Mouse (Mus musculus): Measurements from ENCODE around the gene Gm10775. TPM values are rescaled to one million over a fixed set of nuclear protein-coding genes. Genes with fewer than 3 reads are reported as not detected.

Gene Gm10775
- total RNA-seq, 2 experiments from 2014 or later = not detected

Other genes starting within 250 kb of the Gm10775 start
- not detected for gene Spata31d1c, start 226.5 kb upstream of the Gm10775 start, total RNA-seq (2021)
- not detected for gene Prss47, start 206.8 kb upstream of the Gm10775 start, total RNA-seq (2021)
- gene Mfsd14b, start 146.6 kb upstream of the Gm10775 start, total RNA-seq (2021) = 10 to 100 TPM; 10.5 TPM
- not detected for gene Olfr465-ps1, start 121.5 kb upstream of the Gm10775 start, total RNA-seq (2021)
- gene Olfr466, start 109.3 kb upstream of the Gm10775 start, total RNA-seq (2021) = not detected
- not detected for gene Nlrp4f, start 53.6 kb upstream of the Gm10775 start, total RNA-seq (2021)
- gene Zfp369, start 19.3 kb downstream of the Gm10775 start, total RNA-seq (2021) = 10 to 100 TPM in 1 of 2 experiments, 1 to 10 TPM in 1; 9.2 to 10.3 TPM